Mouse (Mus musculus) left cerebral cortex, postnatal 36 days (tissue): ENCODE results near the gene Uhrf1bp1. TPM values are rescaled to one million over a fixed set of nuclear protein-coding genes. Genes with fewer than 3 reads are reported as not detected.

ENCODE experiments used
- DNase-seq, 2 experiments: peaks; one replicate each; pipeline ENCODE4 v3.0.0; 2021 to 2022; ENCODE audit warnings: low spot score in 2 of 2, mixed read lengths in 1 of 2
- intact Hi-C: fragments of 180-260 bp; cut with DNase I; formaldehyde crosslinking; loops from one replicate; pipeline ENCODE4 v1.15.1; 2025
- total RNA-seq, 2 experiments: library from RNA; stranded (reverse); gene quantifications; 2 replicates each; pipeline ENCODE4 v1.2.3; 2021

The Uhrf1bp1 gene
- total RNA-seq, 2 experiments from 2014 or later = 15.7 to 24.8 TPM

- DNase-seq = no peak
- intact Hi-C loops = loop anchor here (5.0 kb wide), 2 partner anchors 66 to 69 kb away; no protein-coding TSS in a partner anchor
These were observed 52.1 kb downstream of the Uhrf1bp1 start for GRCm38 (mm10) chr17:27908206-27908887.

- intact Hi-C loops = loop anchor here (5.0 kb wide), 2 partner anchors 67 to 68 kb away; no protein-coding TSS in a partner anchor
- peak; percentile 82 to 84 for DNase-seq
These were observed 52.8 kb downstream of the Uhrf1bp1 start, which contains the start of gene Anks1 for GRCm38 (mm10) chr17:27908888-27909621. Gene Anks1 (plus strand): TSS chr17:27909306.

- peak; percentile 78 to 86 for DNase-seq
- intact Hi-C loops = loop anchor here (5.0 kb wide), 3 partner anchors 67 to 152 kb away; no protein-coding TSS in a partner anchor
These were observed 53.6 kb downstream of the Uhrf1bp1 start, which contains the start of gene Taf11 for GRCm38 (mm10) chr17:27909622-27910500. Gene Taf11 (minus strand): TSS chr17:27909844.

GRCm38 (mm10) chr17:27911371-27911770 is 55.1 kb downstream of the Uhrf1bp1 start:
- DNase-seq = no peak
- intact Hi-C loops = loop anchor here (5.0 kb wide), 1 partner anchor 151 kb away; no protein-coding TSS in a partner anchor

- intact Hi-C loops = loop anchor here (5.0 kb wide), 1 partner anchor 148 kb away; no protein-coding TSS in a partner anchor
- no peak for DNase-seq
These were observed 58.5 kb downstream of the Uhrf1bp1 start for GRCm38 (mm10) chr17:27914742-27915141.

GRCm38 (mm10) chr17:27916366-27916765 is 60.1 kb downstream of the Uhrf1bp1 start:
- intact Hi-C loops = no loop called here
- no peak for DNase-seq

GRCm38 (mm10) chr17:27920676-27921075 is 64.4 kb downstream of the Uhrf1bp1 start:
- intact Hi-C loops = no loop called here

GRCm38 (mm10) chr17:27922174-27922712 is 66.0 kb downstream of the Uhrf1bp1 start:
- DNase-seq = no peak

More at GRCm38 (mm10) chr17:27920676-27921075, 64.4 kb downstream of the Uhrf1bp1 start:
- DNase-seq = no peak

GRCm38 (mm10) chr17:27925054-27925453 is 68.8 kb downstream of the Uhrf1bp1 start:
- DNase-seq = no peak
- intact Hi-C loops = no loop called here

More at GRCm38 (mm10) chr17:27922174-27922712, 66.0 kb downstream of the Uhrf1bp1 start:
- intact Hi-C loops = no loop called here

- intact Hi-C loops = no loop called here
- no peak for DNase-seq
These were observed 69.3 kb downstream of the Uhrf1bp1 start for GRCm38 (mm10) chr17:27925504-27925903.

GRCm38 (mm10) chr17:27930291-27930690 is 74.0 kb downstream of the Uhrf1bp1 start:
- DNase-seq = no peak
- intact Hi-C loops = no loop called here

GRCm38 (mm10) chr17:27931826-27932225 is 75.6 kb downstream of the Uhrf1bp1 start:
- intact Hi-C loops = no loop called here

GRCm38 (mm10) chr17:27934136-27934910 is 78.1 kb downstream of the Uhrf1bp1 start:
- no peak for DNase-seq
- intact Hi-C loops = no loop called here

More at GRCm38 (mm10) chr17:27931826-27932225, 75.6 kb downstream of the Uhrf1bp1 start:
- DNase-seq = no peak

GRCm38 (mm10) chr17:27935091-27935490 is 78.8 kb downstream of the Uhrf1bp1 start:
- intact Hi-C loops = no loop called here
- no peak for DNase-seq

- no peak for DNase-seq
- intact Hi-C loops = no loop called here
These were observed 80.9 kb downstream of the Uhrf1bp1 start for GRCm38 (mm10) chr17:27937054-27937615.

- no peak for DNase-seq
- intact Hi-C loops = no loop called here
These were observed 82.0 kb downstream of the Uhrf1bp1 start for GRCm38 (mm10) chr17:27938121-27938754.

- intact Hi-C loops = no loop called here
- no peak for DNase-seq
These were observed 82.8 kb downstream of the Uhrf1bp1 start for GRCm38 (mm10) chr17:27939028-27939427.

GRCm38 (mm10) chr17:27940352-27940751 is 84.1 kb downstream of the Uhrf1bp1 start:
- intact Hi-C loops = no loop called here
- DNase-seq = no peak
